Mouse (Mus musculus): ENCODE measurements around the gene Ssr2. TPM values are rescaled to one million over a fixed set of nuclear protein-coding genes. Genes with fewer than 3 reads are reported as not detected.
"Not testable (repeated sequence)": the region's sequence is repeated elsewhere in the genome, so short reads cannot be mapped to it uniquely, and the experiment has no call there.

Gene Ssr2
- polyA plus RNA-seq, 1 experiment from 2014 or later = 307 TPM

- Histone ChIP-seq H3K4me2 (ENCODE audit: low read depth, low read length) (no peak overlapping the region), H3K9ac (ENCODE audit: low read length) (no peak overlapping the region), H3K4me1 (ENCODE audit: control insufficient read depth, insufficient read depth, low read length) (peaks cover 4% of the 10 kb centered on the region; the same call in 1 of the 2 replicates), H3K27ac (ENCODE audit: low read length) (no peak overlapping the region), H3K36me3 (ENCODE audit: control insufficient read depth, insufficient read depth, low read length) (no peaks in the 10 kb centered on the region), H3K9me3 (replicated peaks; ENCODE audit: control insufficient read depth, low read length) (no peaks in the 10 kb centered on the region), H3K27me3 (ENCODE audit: control insufficient read depth, insufficient read depth, low read length) (no peaks in the 10 kb centered on the region), H3K4me3 (replicated peaks; ENCODE audit: low read length) (no peak overlapping the region)
- ATAC-seq (ENCODE audit: insufficient read depth, low FRiP score) = no peak
- WGBS = 77% methylated on average over 4 of the region's 4 CpGs
These were observed 26.8 kb downstream of the Ssr2 start for GRCm38 (mm10) chr3:88602466-88602865.

DNA sequence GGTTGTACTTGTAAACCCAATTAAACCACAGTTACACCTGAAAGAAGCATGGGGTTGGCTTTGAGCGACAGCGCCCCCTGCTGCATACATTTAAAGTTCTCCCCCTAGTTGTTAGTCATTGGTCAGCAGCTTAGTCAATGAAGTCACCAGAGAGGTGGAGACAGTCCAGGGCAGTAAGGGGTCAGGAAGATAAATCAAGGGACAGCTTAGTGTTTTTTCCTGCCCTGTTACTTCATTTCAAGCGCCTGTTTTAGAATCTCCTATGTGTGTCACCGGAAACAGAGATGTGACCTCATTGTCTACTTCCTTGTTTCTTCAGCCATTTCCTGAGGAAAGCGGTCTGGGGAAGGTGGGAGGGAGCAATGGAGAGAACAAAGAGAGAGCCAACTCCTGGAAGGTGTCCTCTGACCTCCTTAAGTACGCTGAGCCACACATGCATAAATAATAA is 28.1 kb downstream of the Ssr2 start:
- no peaks in the 10 kb centered on the region for H3K9me3 ChIP-seq (replicated peaks; ENCODE audit: control insufficient read depth, low read length)
- H3K4me1 ChIP-seq (ENCODE audit: control insufficient read depth, insufficient read depth, low read length) = peaks cover 4% of the 10 kb centered on the region; the same call in 1 of the 2 replicates
- no peak overlapping the region for H3K9ac ChIP-seq (ENCODE audit: low read length)
- no peaks in the 10 kb centered on the region for H3K36me3 ChIP-seq (ENCODE audit: control insufficient read depth, insufficient read depth, low read length)
- H3K27me3 ChIP-seq (ENCODE audit: control insufficient read depth, insufficient read depth, low read length) = no peaks in the 10 kb centered on the region
- H3K4me3 ChIP-seq (replicated peaks; ENCODE audit: low read length) = no peak overlapping the region
- peak; percentile 52; the same call in 1 of the 2 replicates for ATAC-seq (ENCODE audit: insufficient read depth, low FRiP score)
- no peak overlapping the region for H3K27ac ChIP-seq (ENCODE audit: low read length)
- 20% methylated on average over 6 of the region's 6 CpGs for WGBS
- H3K4me2 ChIP-seq (ENCODE audit: low read depth, low read length) = no peak overlapping the region

GRCm38 (mm10) chr3:88604863-88605262 is 29.2 kb downstream of the Ssr2 start:
- ATAC-seq (ENCODE audit: insufficient read depth, low FRiP score) = no peak
- H3K36me3 ChIP-seq (ENCODE audit: control insufficient read depth, insufficient read depth, low read length) = no peaks in the 10 kb centered on the region
- H3K9ac ChIP-seq (ENCODE audit: low read length) = no peak overlapping the region
- no peak overlapping the region for H3K27ac ChIP-seq (ENCODE audit: low read length)
- WGBS = 90% methylated on average over 7 of the region's 7 CpGs
- H3K27me3 ChIP-seq (ENCODE audit: control insufficient read depth, insufficient read depth, low read length) = no peaks in the 10 kb centered on the region
- no peak overlapping the region for H3K4me2 ChIP-seq (ENCODE audit: low read depth, low read length)
- H3K9me3 ChIP-seq (replicated peaks; ENCODE audit: control insufficient read depth, low read length) = no peaks in the 10 kb centered on the region
- H3K4me1 ChIP-seq (ENCODE audit: control insufficient read depth, insufficient read depth, low read length) = peaks cover 4% of the 10 kb centered on the region; the same call in 1 of the 2 replicates
- H3K4me3 ChIP-seq (replicated peaks; ENCODE audit: low read length) = no peak overlapping the region

DNA sequence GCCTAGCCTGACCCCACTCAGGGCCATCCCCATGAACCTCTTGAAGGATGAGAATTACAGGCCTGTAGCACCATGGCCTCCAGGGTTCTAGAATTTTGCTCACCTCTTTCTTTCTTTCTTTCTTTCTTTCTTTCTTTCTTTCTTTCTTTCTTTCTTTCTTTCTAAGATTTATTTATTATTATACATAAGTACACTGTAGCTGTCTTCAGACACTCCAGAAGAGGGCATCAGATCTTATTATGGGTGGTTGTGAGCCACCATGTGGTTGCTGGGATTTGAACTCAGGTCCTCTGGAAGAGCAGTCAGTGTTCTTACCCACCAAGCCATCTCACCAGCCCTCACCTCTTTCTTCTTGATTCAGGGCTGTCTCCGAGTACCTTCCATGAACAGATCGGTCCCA is 30.0 kb downstream of the Ssr2 start, which contains the start of gene Arhgef2:
Gene Arhgef2 (plus strand): TSS at position 301 of the 400 bp plus-strand sequence.
- H3K4me3 ChIP-seq (replicated peaks; ENCODE audit: low read length); H3K36me3 ChIP-seq (ENCODE audit: control insufficient read depth, insufficient read depth, low read length); H3K9me3 ChIP-seq (replicated peaks; ENCODE audit: control insufficient read depth, low read length); H3K4me1 ChIP-seq (ENCODE audit: control insufficient read depth, insufficient read depth, low read length); H3K27me3 ChIP-seq (ENCODE audit: control insufficient read depth, insufficient read depth, low read length); H3K4me2 ChIP-seq (ENCODE audit: low read depth, low read length); ATAC-seq (ENCODE audit: insufficient read depth, low FRiP score); H3K27ac ChIP-seq (ENCODE audit: low read length): not testable (repeated sequence)
- H3K9ac ChIP-seq (ENCODE audit: low read length) = peak within 1 kb of the TSS; percentile 50; the same call in 1 of the 2 replicates
- 88% methylated on average over 2 of the region's 2 CpGs for WGBS

GRCm38 (mm10) chr3:88607065-88607757 is 31.5 kb downstream of the Ssr2 start:
- no peaks in the 10 kb centered on the region for H3K27me3 ChIP-seq (ENCODE audit: control insufficient read depth, insufficient read depth, low read length)
- ATAC-seq (ENCODE audit: insufficient read depth, low FRiP score) = peak; percentile 83
- H3K9me3 ChIP-seq (replicated peaks; ENCODE audit: control insufficient read depth, low read length) = no peaks in the 10 kb centered on the region
- H3K36me3 ChIP-seq (ENCODE audit: control insufficient read depth, insufficient read depth, low read length) = no peaks in the 10 kb centered on the region
- H3K4me1 ChIP-seq (ENCODE audit: control insufficient read depth, insufficient read depth, low read length) = peaks cover 4% of the 10 kb centered on the region; the same call in 1 of the 2 replicates
- H3K4me3 ChIP-seq (replicated peaks; ENCODE audit: low read length) = peak overlapping the region; percentile 33
- peak overlapping the region; percentile 54 for H3K4me2 ChIP-seq (ENCODE audit: low read depth, low read length)
- no peak overlapping the region for H3K27ac ChIP-seq (ENCODE audit: low read length)
- WGBS = under 1% methylated on average over 20 of the region's 20 CpGs
- H3K9ac ChIP-seq (ENCODE audit: low read length) = peak overlapping the region; percentile 64

DNA sequence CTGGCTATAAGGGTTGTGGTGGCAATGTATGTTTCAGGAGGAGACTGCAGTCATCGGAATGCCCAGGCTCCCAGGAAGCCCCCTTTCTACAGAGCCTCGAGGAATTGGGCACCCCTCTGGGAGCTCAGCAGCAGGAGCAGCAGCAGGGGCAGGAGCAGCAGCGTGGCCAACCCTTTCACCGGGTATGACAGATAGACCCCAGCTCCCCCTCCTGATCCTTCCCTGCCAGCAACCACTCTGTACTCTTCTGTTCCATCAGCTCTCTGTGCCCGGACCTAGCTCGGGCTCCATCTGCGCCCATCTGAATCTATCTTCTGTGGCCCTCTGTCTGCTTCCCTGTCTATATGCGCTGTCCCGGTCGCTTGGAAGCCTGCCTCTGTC is 32.1 kb downstream of the Ssr2 start:
- Histone ChIP-seq H3K9me3 (replicated peaks; ENCODE audit: control insufficient read depth, low read length) (no peaks in the 10 kb centered on the region), H3K4me1 (ENCODE audit: control insufficient read depth, insufficient read depth, low read length) (peaks cover 4% of the 10 kb centered on the region; the same call in 1 of the 2 replicates), H3K4me2 (ENCODE audit: low read depth, low read length) (peak overlapping the region; percentile 54), H3K27me3 (ENCODE audit: control insufficient read depth, insufficient read depth, low read length) (no peaks in the 10 kb centered on the region), H3K9ac (ENCODE audit: low read length) (peak overlapping the region; percentile 64), H3K36me3 (ENCODE audit: control insufficient read depth, insufficient read depth, low read length) (no peaks in the 10 kb centered on the region), H3K27ac (ENCODE audit: low read length) (no peak overlapping the region), H3K4me3 (replicated peaks; ENCODE audit: low read length) (peak overlapping the region; percentile 33)
- peak; percentile 27; the same call in 1 of the 2 replicates for ATAC-seq (ENCODE audit: insufficient read depth, low FRiP score)
- WGBS = 28% methylated on average over 10 of the region's 10 CpGs

GRCm38 (mm10) chr3:88609066-88609465 is 33.4 kb downstream of the Ssr2 start:
- 64% methylated on average over 4 of the region's 4 CpGs for WGBS

DNA sequence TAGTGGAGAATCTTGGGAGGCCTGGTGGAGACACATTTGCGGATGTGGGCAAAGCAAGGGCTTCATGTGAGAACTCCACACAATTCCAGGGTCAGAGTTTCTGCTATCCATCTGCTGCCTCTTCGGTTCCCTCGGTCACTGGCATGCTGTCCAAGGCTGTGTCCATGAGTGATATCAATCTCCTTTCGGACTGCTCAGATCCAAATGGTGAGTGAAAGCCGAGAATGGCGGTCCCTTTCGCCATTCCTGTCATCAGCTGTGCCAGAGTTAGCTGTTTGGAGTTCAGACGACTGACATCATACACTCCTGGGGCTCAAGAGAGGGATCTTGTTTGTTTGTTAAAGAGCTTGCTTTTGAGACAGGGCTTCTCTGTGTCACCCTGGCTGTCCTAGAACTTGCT is 38.7 kb downstream of the Ssr2 start:
- ATAC-seq (ENCODE audit: insufficient read depth, low FRiP score) = no peak
- Histone ChIP-seq H3K4me3 (replicated peaks; ENCODE audit: low read length) (no peak overlapping the region), H3K36me3 (ENCODE audit: control insufficient read depth, insufficient read depth, low read length) (no peaks in the 10 kb centered on the region), H3K27me3 (ENCODE audit: control insufficient read depth, insufficient read depth, low read length) (no peaks in the 10 kb centered on the region), H3K4me1 (ENCODE audit: control insufficient read depth, insufficient read depth, low read length) (peaks cover 14% of the 10 kb centered on the region), H3K9me3 (replicated peaks; ENCODE audit: control insufficient read depth, low read length) (no peaks in the 10 kb centered on the region), H3K27ac (ENCODE audit: low read length) (no peak overlapping the region), H3K4me2 (ENCODE audit: low read depth, low read length) (no peak overlapping the region), H3K9ac (ENCODE audit: low read length) (0 out of 2 replicates have a peak overlapping the region, but pooled peaks have one; percentile 11)
- 76% methylated on average over 8 of the region's 8 CpGs for WGBS

More at GRCm38 (mm10) chr3:88609066-88609465, 33.4 kb downstream of the Ssr2 start:
- no peak for ATAC-seq (ENCODE audit: insufficient read depth, low FRiP score)
- no peak overlapping the region for H3K27ac ChIP-seq (ENCODE audit: low read length)
- H3K9ac ChIP-seq (ENCODE audit: low read length) = no peak overlapping the region; the same call in 1 of the 2 replicates
- no peaks in the 10 kb centered on the region for H3K9me3 ChIP-seq (replicated peaks; ENCODE audit: control insufficient read depth, low read length)
- H3K36me3 ChIP-seq (ENCODE audit: control insufficient read depth, insufficient read depth, low read length) = no peaks in the 10 kb centered on the region
- no peak overlapping the region for H3K4me3 ChIP-seq (replicated peaks; ENCODE audit: low read length)
- no peaks in the 10 kb centered on the region for H3K27me3 ChIP-seq (ENCODE audit: control insufficient read depth, insufficient read depth, low read length)
- H3K4me2 ChIP-seq (ENCODE audit: low read depth, low read length) = no peak overlapping the region
- peaks cover 4% of the 10 kb centered on the region; the same call in 1 of the 2 replicates for H3K4me1 ChIP-seq (ENCODE audit: control insufficient read depth, insufficient read depth, low read length)

GRCm38 (mm10) chr3:88615117-88615516 is 39.4 kb downstream of the Ssr2 start:
- H3K27ac ChIP-seq (ENCODE audit: low read length) = peak overlapping the region; percentile 76
- ATAC-seq (ENCODE audit: insufficient read depth, low FRiP score) = peak; percentile 73
- no peaks in the 10 kb centered on the region for H3K9me3 ChIP-seq (replicated peaks; ENCODE audit: control insufficient read depth, low read length)
- H3K4me3 ChIP-seq (replicated peaks; ENCODE audit: low read length) = no peak overlapping the region
- peaks cover 16% of the 10 kb centered on the region for H3K4me1 ChIP-seq (ENCODE audit: control insufficient read depth, insufficient read depth, low read length)
- no peaks in the 10 kb centered on the region for H3K27me3 ChIP-seq (ENCODE audit: control insufficient read depth, insufficient read depth, low read length)
- peak overlapping the region; percentile 32; the same call in 1 of the 2 replicates for H3K4me2 ChIP-seq (ENCODE audit: low read depth, low read length)
- H3K9ac ChIP-seq (ENCODE audit: low read length) = peak overlapping the region; percentile 50; the same call in 1 of the 2 replicates
- WGBS = 51% methylated on average over 5 of the region's 5 CpGs
- no peaks in the 10 kb centered on the region for H3K36me3 ChIP-seq (ENCODE audit: control insufficient read depth, insufficient read depth, low read length)
